Mouse (Mus musculus) olfactory bulb, adult 2 months (tissue): Measurements from ENCODE around the gene Lrrc45.

Source experiments
- CTCF ChIP-seq: fragments of 200-500 bp; IDR thresholded peaks from 2 replicates; pipeline ENCODE4 v1.5.1; 2012; ENCODE audit warnings: low read depth, mild to moderate bottlenecking, low read length, moderate library complexity; ENCODE audit not compliant: insufficient read depth
- POLR2A ChIP-seq: fragments of 200-500 bp; IDR thresholded peaks from 2 replicates; pipeline ENCODE4 v1.6.1; 2012; ENCODE audit warnings: mild to moderate bottlenecking, low read depth, low read length, moderate library complexity; ENCODE audit not compliant: insufficient read depth

- no peak for TF ChIP-seq CTCF
- TF ChIP-seq POLR2A = no peak
These were observed 54.5 kb downstream of the Lrrc45 start for GRCm38 (mm10) chr11:120768206-120768605.
